Mouse (Mus musculus): ENCODE results near the gene Npl.

DNA sequence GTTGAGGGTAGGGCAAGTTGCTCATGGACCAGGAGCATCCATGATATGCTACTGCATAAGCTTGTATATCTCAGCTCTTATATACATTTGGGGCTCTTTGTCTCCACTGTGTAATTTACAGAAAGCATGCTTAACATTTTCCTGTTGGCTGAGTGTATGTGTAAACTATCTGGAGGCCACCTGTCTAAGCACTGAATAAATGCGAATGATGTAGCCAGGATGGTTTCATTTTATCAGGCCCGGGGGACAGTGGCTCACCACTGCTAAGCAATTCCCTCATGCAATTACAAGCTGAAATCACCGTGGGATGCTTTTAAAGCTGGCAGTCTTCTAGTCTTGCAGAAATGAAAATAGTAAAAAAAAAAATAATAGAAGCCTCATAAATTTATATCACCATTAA lies 24.9 kb upstream of the Npl start:
- TF ChIP-seq CTCF (IDR thresholded peaks at IDR 0.05; ENCODE audit: low read depth) (no peak), EP300 (IDR thresholded peaks at IDR 0.05; ENCODE audit: low read depth) (no peak)
